17 mouse cellular contexts compared by ENCODE assay signal in the genomic region with DNA sequence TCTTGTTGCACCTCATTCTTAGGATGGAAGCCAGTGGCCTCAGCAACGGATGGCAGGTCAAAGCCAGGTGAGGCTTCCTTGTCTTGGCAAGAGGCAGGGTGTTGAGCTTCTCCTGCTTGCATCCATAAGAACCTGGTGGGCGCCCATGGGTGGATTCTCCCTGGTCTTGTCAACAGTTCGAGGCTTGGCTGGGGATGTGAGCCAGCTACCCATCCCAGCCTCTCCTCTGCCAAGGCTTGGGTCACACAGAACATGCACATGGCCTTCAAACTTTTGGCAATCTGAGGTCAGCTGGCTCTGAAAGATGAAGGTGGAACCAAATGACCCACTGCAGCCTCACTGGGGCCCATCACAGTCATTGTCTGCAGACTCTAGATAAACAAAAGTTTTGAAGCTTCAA. TPM values are rescaled to one million over a fixed set of nuclear protein-coding genes. Genes with fewer than 3 reads are reported as not detected.
DNase-seq lines count a peak whose midpoint lies in the region; ATAC-seq lines count a peak whose summit lies in the region.
"Had no signal": no experiment of that assay in that cellular context is flagged by ENCODE, and none has a peak within 500 bp of the region (broad histone marks: within the 10 kb centered on the region; RNA-seq: fewer than 3 reads in every experiment).

No protein-coding gene starts in this region.

- no peaks in the 10 kb centered on the region for H3K4me1 ChIP-seq in midbrain, embryonic 11.5 days (ENCODE audit: control insufficient read depth, insufficient read depth, low read length)
- no peaks in the 10 kb centered on the region for H3K4me1 ChIP-seq in midbrain, embryonic 14.5 days (ENCODE audit: control insufficient read depth, insufficient read depth, low read length)
- H3K4me1 ChIP-seq: embryonic facial prominence, embryonic 12.5 days; forebrain, embryonic 15.5 days; hindbrain, embryonic 15.5 days had no signal

- 98% methylated on average over 3 of the region's 3 CpGs for WGBS in midbrain, embryonic 11.5 days
- WGBS in midbrain, embryonic 14.5 days, result 95% methylated on average over 3 of the region's 3 CpGs

- H3K27ac ChIP-seq in midbrain, embryonic 11.5 days (ENCODE audit: low read depth, low read length), result no peak overlapping the region
- no peak overlapping the region for H3K27ac ChIP-seq in midbrain, embryonic 14.5 days (replicated peaks; ENCODE audit: low read depth, low read length)
- H3K27ac ChIP-seq: embryonic facial prominence, embryonic 12.5 days; forebrain, embryonic 15.5 days; heart, embryonic 13.5 days; hindbrain, embryonic 15.5 days had no signal

- 0 out of 2 replicates have a peak, but pooled peaks cover 2% of the 10 kb centered on the region for H3K36me3 ChIP-seq in midbrain, embryonic 11.5 days (ENCODE audit: control insufficient read depth, insufficient read depth, low read length)
- H3K36me3 ChIP-seq in midbrain, embryonic 14.5 days (ENCODE audit: control insufficient read depth, insufficient read depth, low read length), result peaks cover 19% of the 10 kb centered on the region; the same call in 1 of the 2 replicates

- no peak for ATAC-seq in midbrain, embryonic 11.5 days (ENCODE audit: low FRiP score)
- no peak for ATAC-seq in midbrain, embryonic 14.5 days (ENCODE audit: low FRiP score, low TSS enrichment)
- ATAC-seq: forebrain, embryonic 15.5 days had no signal

- DNase-seq in kidney, adult 11 months, result peak; percentile 74
- DNase-seq in kidney, adult 18-20 months, result no peak
- peak; percentile 60 for DNase-seq in kidney, postnatal 14 days
- no peak for DNase-seq in kidney, postnatal 4 days
- peak; percentile 26 for DNase-seq in midbrain, embryonic 11.5 days (ENCODE audit: low spot score, missing footprints)
- no peak for DNase-seq in midbrain, embryonic 14.5 days
- DNase-seq: adrenal gland, adult 8-10 months; cerebellum, adult 11 months; cerebellum, adult 8-10 months; cerebellum, postnatal 14 days; gastrocnemius, postnatal 36 days; heart, adult 18-20 months; heart, postnatal 36 days had no signal

- H3K4me2 ChIP-seq in midbrain, embryonic 11.5 days, result no peak overlapping the region
- H3K4me2 ChIP-seq in midbrain, embryonic 14.5 days (ENCODE audit: low read length), result no peak overlapping the region
- H3K4me2 ChIP-seq: embryonic facial prominence, embryonic 12.5 days; forebrain, embryonic 15.5 days; heart, embryonic 13.5 days; hindbrain, embryonic 15.5 days had no signal

- H3K4me3 ChIP-seq in midbrain, embryonic 11.5 days (ENCODE audit: low read depth, low read length), result no peak overlapping the region
- H3K4me3 ChIP-seq in midbrain, embryonic 14.5 days (replicated peaks; ENCODE audit: low read depth, low read length), result no peak overlapping the region
- H3K4me3 ChIP-seq: embryonic facial prominence, embryonic 12.5 days; forebrain, embryonic 15.5 days; heart, embryonic 13.5 days; hindbrain, embryonic 15.5 days had no signal

- no peaks in the 10 kb centered on the region for H3K9me3 ChIP-seq in midbrain, embryonic 11.5 days (ENCODE audit: control insufficient read depth, low read length)
- H3K9me3 ChIP-seq in midbrain, embryonic 14.5 days (ENCODE audit: control insufficient read depth, low read length), result no peaks in the 10 kb centered on the region
- H3K9me3 ChIP-seq: embryonic facial prominence, embryonic 12.5 days; forebrain, embryonic 15.5 days; heart, embryonic 13.5 days; hindbrain, embryonic 15.5 days had no signal

- H3K27me3 ChIP-seq in midbrain, embryonic 11.5 days (ENCODE audit: control insufficient read depth, insufficient read depth, low read length), result no peaks in the 10 kb centered on the region
- no peaks in the 10 kb centered on the region for H3K27me3 ChIP-seq in midbrain, embryonic 14.5 days (ENCODE audit: control insufficient read depth, insufficient read depth, low read length)
- H3K27me3 ChIP-seq: embryonic facial prominence, embryonic 12.5 days; forebrain, embryonic 15.5 days; heart, embryonic 13.5 days; hindbrain, embryonic 15.5 days had no signal

- H3K9ac ChIP-seq in midbrain, embryonic 11.5 days (ENCODE audit: low read length), result no peak overlapping the region
- H3K9ac ChIP-seq in midbrain, embryonic 14.5 days (replicated peaks; ENCODE audit: low read length), result no peak overlapping the region
- H3K9ac ChIP-seq: embryonic facial prominence, embryonic 12.5 days; forebrain, embryonic 15.5 days; heart, embryonic 13.5 days; hindbrain, embryonic 15.5 days had no signal

RNA-seq across cellular contexts. Expression of gene Gpx3, which starts 8.9 kb away (rescaled TPM):
- polyA plus RNA-seq in midbrain, embryonic 11.5 days (2014; fragmentation: Nextera tagmentation; extraction: Ambion mirVana), result 57.2 and 60.5 TPM in 2 replicates
- polyA plus RNA-seq in midbrain, embryonic 14.5 days (2014; fragmentation: Nextera tagmentation; extraction: Ambion mirVana), result 22.2 and 22.6 TPM in 2 replicates

RNA-seq across cellular contexts. Expression of gene Hint1, which starts 45.0 kb away (rescaled TPM):
- 694 and 720 TPM in 2 replicates for polyA plus RNA-seq in midbrain, embryonic 11.5 days (2014; fragmentation: Nextera tagmentation; extraction: Ambion mirVana)
- polyA plus RNA-seq in midbrain, embryonic 14.5 days (2014; fragmentation: Nextera tagmentation; extraction: Ambion mirVana), result 751 and 917 TPM in 2 replicates

RNA-seq across cellular contexts. Expression of gene Lyrm7, which starts 50.5 kb away (rescaled TPM):
- polyA plus RNA-seq in midbrain, embryonic 11.5 days (2014; fragmentation: Nextera tagmentation; extraction: Ambion mirVana), result 5.2 and 5.8 TPM in 2 replicates
- polyA plus RNA-seq in midbrain, embryonic 14.5 days (2014; fragmentation: Nextera tagmentation; extraction: Ambion mirVana), result 14.4 and 15.6 TPM in 2 replicates

RNA-seq across cellular contexts. Expression of gene Tnip1, which starts 51.5 kb away (rescaled TPM):
- polyA plus RNA-seq in midbrain, embryonic 11.5 days (2014; fragmentation: Nextera tagmentation; extraction: Ambion mirVana), result 8.9 and 9.9 TPM in 2 replicates
- polyA plus RNA-seq in midbrain, embryonic 14.5 days (2014; fragmentation: Nextera tagmentation; extraction: Ambion mirVana), result 15.1 and 15.5 TPM in 2 replicates

Comparison
In these comparisons a context has a peak if more than half of its experiments do, and no peak if none do; other contexts are left out.
1. DNase-seq: peak in kidney, adult 11 months (single experiment), kidney, postnatal 14 days (single experiment) and midbrain, embryonic 11.5 days (single experiment); none in kidney, adult 18-20 months (single experiment), kidney, postnatal 4 days (0 of 2) and midbrain, embryonic 14.5 days (single experiment).